Mouse (Mus musculus) myocyte (in vitro differentiated cells): Measurements from ENCODE around the gene Spdye4a.

Experiments
- CEBPB ChIP-seq: IDR thresholded peaks from 2 replicates; pipeline ENCODE4 v1.6.1; 2011; ENCODE audit warnings: mild to moderate bottlenecking, moderate library complexity; ENCODE audit not compliant: poor library complexity, insufficient read depth, severe bottlenecking
- E2F4 ChIP-seq: IDR thresholded peaks from one replicate; pipeline ENCODE4 v1.6.1; 2011; ENCODE audit warnings: mild to moderate bottlenecking, control low read depth, moderate library complexity; ENCODE audit not compliant: insufficient read depth
- MAX ChIP-seq: IDR thresholded peaks from one replicate; pipeline ENCODE4 v1.6.1; 2011; ENCODE audit warnings: low read depth, mild to moderate bottlenecking, control low read depth
- MYOG ChIP-seq, 3 experiments: IDR thresholded peaks; one replicate each; pipeline ENCODE4 v1.6.1; 2011; ENCODE audit warnings: control low read depth in 2 of 3, low read depth in 2 of 3, mild to moderate bottlenecking in 2 of 3; ENCODE audit not compliant: insufficient read length in 2 of 3, control insufficient read depth in 1 of 3, insufficient read depth in 1 of 3
- POLR2A ChIP-seq: IDR thresholded peaks from one replicate; pipeline ENCODE4 v1.6.1; 2011; ENCODE audit warnings: low read depth, mild to moderate bottlenecking, control low read depth, moderate library complexity; ENCODE audit not compliant: insufficient read length
- POLR2AphosphoS2 ChIP-seq: IDR thresholded peaks from one replicate; pipeline ENCODE4 v1.6.1; 2011; ENCODE audit warnings: low read depth, control low read depth; ENCODE audit not compliant: insufficient read length
- TCF12 ChIP-seq: IDR thresholded peaks from one replicate; pipeline ENCODE4 v1.6.1; 2011; ENCODE audit warnings: mild to moderate bottlenecking, control low read depth; ENCODE audit not compliant: poor library complexity, insufficient read depth, severe bottlenecking
- USF1 ChIP-seq: IDR thresholded peaks from one replicate; pipeline ENCODE4 v1.6.1; 2011; ENCODE audit warnings: low read depth, mild to moderate bottlenecking, control low read depth, moderate library complexity

- TF ChIP-seq USF1 (no peak), MYOG (IDR thresholded peaks at IDR 0.05; ENCODE audit: control insufficient read depth in 1 of 3, insufficient read depth in 1 of 3, insufficient read length in 2 of 3, low read depth in 2 of 3) (no peak), E2F4 (no peak), MAX (no peak), TCF12 (no peak), POLR2A (no peak), CEBPB (no peak), POLR2AphosphoS2 (no peak)
These were observed 27.3 kb upstream of the Spdye4a start for GRCm38 (mm10) chr5:143253881-143254486.
